Mouse (Mus musculus): ENCODE data around the gene Mdp1.

The Mdp1 gene

DNA sequence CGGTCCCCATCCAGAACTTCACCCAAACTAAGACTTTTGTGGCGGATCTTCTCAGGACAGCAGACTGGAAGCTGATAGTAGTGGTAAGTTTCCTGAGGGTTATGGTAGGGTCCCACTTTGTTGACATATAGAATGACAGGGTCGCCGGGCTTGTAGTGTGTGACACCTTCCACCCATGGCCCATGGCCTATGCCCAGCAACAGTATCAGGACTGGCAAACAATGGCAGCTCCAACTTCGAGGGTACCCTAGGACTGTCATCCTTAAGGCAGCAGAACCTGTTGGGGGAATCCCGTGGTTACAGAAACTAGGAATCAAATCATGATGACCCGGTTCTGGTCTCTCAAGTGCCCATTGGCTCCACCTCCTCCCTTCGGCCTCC is 17.6 kb downstream of the Mdp1 start:
- DNase-seq, result no peak

DNA sequence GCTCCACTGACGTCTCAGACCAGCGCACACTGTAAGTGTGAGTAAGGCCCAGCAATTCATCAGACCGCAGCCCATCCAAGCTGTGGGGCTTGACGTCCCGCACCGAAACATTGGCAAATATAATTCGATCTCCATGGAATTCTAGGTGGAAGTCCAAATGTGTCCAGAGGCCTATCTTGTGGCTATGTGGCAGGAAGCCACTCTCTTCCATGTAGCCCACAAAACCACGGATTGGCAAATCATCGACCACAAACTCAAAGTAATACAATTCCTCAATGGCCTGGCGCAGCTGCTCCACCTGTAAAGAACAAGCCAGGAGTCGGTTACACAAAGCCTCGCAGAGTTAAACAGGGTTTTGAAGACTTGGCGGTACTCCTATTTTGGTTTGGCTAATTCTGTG is 19.0 kb downstream of the Mdp1 start:
- no peak for DNase-seq

DNA sequence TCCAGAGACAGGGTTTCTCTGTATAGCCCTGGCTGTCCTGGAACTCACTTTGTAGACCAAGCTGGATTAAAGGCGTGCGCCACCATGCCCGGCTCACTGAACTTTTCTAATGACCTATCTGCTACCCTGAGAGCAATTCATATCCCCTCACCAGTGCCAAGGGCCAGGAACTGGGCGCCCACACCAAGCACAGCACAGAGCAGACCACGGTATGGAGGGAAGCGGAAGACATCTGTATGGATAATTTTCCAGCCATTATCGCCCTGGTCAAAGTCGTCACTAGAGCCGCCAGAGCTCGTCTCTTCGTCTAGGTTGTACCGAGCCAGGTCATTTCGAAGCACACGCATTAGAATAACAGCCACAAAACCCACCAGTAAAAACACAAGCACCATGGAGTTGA is 19.5 kb downstream of the Mdp1 start:
- no peak for DNase-seq

DNA sequence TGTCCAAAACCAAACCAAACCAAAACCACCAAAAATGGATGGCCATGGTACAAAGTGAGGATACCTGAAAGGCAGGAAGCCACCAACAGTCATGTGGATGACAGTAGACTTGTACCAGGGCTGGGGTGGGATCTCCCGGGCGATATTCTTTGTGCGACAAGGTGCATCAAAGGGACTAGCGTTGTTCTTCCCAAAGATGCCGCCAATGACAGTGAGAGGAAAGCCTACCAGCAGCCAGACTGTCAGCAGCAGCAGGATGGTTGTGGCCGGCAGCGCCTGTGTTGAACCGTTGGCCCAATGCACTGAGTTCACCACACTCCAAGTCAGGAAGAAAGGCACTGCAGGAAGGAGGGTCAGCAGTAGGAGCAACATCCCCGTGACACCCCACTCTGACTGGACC is 22.5 kb downstream of the Mdp1 start, which contains the start of gene Gm49378:
Gene Gm49378 (minus strand): TSS at position 101 of the 400 bp plus-strand sequence.
- DNase-seq, result no peak

DNA sequence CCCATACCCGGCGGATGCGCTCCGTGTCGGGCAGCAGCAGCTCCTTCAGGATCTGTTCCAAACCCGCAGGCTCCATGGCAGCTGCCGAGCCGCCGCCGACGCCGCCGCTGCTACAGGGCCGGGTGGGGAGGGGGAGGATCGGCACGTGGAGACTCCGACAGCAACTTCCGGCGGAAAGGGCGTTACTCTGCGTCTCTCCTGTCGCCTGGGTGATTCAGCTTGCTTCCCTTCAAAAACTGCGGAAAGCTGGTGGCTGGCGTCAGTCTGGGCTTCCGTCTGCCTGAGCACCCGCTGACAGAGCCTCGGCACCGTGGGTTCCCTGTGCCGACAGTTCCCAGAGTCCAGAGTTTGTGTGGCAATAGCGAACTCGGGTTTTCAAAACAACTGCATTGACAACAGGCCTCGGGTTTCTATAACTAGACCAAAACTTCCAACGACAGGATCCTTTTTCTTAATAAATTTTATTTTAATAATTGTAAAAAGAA is 24.7 kb downstream of the Mdp1 start, which contains the start of gene Ipo4:
Gene Ipo4 (minus strand): TSS at position 435 of the 485 bp plus-strand sequence.
- DNase-seq, result peak; percentile 92

DNA sequence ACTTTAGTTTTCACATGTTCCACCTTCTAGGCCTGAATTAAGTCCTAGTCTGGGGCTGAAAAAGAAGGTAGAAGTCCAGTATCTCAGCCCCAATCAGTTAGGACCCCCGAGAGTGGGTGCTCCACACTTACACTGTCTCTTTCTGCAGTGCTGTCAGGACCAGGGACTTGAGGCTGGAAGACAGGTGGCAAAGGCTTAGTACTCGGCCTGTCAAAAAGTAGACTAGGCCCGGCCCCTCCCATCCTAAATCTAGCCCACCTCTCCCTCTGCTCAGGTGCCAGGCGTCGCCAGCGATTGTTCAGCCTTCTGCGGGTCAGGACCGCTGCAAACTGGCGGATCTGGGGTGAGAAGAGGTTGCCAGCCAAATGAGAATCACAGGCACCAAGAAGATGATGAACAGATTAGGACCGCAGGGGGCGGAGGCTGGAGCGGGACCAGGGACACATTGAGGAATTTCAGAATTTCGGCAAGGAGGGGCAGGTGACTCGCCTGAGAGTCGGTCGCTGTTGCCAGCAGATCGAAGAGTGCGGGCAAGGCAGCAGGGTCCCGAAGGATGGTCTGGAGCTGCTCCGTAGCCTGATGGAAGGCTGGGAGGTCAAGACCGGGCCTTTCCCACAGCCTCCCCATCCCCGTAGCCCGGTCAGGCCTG is 25.3 kb downstream of the Mdp1 start:
- DNase-seq, result no peak

DNA sequence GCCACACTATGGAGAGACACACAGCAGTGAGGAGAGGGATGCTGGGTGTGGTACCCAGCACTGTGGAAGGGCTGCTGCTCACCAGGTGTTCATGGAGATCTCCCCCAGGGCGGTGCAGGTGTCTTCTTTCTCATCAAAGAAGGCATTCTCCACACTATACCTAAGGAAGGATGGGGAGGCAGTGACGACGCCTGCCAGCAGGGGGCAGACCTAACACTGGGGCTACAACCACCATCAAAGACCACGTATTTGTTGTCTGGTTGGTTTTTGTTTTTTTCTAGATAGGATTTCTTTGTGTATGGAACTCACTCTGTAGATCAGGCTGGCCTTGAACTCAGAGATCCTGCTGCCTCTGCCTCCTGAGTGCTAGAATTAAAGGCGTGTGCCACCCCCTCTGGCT is 31.0 kb downstream of the Mdp1 start:
- no peak for DNase-seq

DNA sequence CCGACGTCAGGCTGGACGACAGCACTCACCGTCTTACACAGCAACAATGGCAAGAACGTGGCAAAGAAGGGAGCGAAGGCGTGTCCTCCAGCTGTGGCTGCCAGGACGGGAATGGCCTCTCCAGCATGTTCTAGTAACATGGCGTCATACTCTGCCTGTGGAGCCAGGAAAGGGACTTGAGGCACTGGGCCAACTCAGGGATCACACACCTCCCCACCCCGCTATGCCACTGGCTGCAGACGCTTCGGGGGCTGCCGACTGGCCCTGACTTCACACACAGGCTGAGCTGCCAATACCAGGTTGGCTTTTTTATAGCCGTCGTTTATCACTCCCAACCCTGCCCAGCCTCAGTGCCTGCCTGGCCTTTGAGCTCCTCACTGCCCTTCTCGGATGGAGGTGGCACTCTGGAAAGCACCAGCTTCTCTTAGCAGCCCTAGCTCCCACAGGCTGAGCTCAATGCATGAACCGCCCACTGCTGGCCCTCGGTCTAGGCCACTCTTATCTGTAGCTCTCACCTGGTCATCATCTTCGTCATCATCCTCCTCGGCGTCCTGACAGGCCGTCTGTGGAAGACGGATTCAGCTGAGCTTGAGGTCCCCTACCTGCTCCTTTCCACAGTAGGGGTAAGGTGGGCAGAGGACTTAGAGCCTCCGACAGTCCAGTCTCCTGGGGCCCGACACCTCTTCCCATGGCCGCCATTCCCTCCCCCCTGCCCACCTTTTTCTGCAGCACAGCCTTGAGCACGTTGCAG is 32.1 kb downstream of the Mdp1 start:
- no peak for DNase-seq

DNA sequence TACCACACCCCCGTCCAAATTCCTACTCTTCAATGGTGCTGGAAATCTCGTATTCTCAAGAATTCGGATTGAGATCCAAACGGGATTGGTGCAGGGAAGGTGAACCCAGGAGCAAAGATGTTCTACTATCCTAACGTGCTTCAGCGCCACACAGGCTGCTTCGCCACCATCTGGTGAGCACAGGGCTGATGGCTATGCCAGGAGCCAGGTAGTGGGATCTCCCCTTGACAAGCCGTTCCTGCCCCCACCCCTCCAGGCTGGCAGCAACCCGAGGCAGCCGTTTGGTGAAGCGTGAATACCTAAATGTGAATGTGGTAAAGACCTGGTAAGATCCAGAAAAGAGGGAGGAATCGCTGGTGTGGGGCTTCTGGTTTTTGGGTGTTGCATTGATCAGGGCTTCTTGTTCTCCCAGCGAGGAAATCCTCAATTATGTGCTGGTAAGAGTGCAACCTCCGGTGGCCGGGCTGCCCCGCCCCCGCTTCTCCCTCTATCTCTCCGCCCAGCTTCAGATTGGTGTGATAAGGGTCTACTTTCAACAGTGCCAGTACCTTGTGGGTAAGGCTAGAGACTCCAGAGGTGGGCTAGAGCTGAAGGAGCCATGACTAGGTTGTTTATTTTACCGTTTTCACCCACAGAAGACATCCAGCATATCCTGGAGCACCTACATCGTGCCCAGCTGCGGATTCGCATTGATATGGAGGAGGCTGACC is 41.7 kb downstream of the Mdp1 start:
- DNase-seq, result no peak

DNA sequence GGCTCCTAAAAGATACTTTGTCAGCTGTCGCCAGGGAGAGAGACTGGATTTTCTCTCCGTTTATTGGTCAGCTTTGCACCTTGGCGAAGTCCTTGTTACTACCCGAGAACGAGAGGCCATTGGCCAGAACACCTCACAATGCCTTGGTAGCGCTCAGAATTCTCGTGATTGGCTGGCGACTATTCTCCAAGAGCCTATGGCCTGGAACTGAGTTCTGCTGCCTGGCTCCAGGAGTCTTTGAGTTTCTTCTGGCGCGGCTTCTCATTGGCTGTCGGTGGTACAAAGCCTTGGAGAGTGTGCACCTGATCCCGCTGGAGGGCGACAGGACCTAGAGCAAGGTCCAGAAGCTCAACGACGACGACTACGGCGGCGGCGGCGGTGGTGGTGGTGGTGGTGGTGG is 42.5 kb downstream of the Mdp1 start, which contains the start of gene Rec8:
Gene Rec8 (plus strand): TSS at position 216 of the 400 bp plus-strand sequence.
- DNase-seq, result no peak

DNA sequence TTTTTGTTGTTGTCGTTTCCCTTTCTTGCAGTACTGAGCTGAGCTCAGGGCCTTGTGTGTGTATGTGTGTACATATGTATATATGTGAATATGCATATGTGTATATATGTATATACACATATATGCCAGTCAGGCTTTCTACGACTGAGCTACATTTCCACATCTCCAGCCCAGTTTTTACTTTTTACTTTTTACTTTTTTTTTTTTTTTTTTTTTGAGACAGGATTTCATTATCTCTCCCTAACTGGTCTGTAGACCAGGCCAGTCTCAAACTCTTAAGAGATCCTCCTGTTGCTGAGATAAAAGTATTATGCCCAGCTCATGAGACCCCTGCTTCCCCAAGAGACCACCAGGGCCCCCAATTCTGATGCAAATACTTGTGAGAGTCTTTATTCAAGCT is 43.5 kb downstream of the Mdp1 start:
- DNase-seq, result no peak

DNA sequence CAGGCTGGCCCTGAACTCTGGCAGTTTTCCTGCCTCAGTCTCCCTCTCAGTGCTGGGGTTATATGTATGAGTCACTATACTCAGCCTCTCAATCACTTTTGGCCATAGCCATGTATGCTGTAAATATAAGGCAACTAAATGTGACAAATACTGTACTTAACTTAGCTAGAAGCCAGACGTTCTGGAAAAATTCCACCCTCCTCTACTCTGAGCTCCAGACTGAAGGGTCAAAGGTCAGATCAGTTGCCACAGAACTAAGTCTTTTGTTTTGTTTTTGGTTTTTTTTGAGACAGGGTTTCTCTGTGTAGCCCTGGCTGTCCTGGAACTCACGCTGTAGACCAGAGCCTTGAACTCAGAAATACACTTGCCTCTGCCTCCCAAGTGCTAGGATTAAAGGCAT is 44.4 kb downstream of the Mdp1 start:
- DNase-seq, result no peak

DNA sequence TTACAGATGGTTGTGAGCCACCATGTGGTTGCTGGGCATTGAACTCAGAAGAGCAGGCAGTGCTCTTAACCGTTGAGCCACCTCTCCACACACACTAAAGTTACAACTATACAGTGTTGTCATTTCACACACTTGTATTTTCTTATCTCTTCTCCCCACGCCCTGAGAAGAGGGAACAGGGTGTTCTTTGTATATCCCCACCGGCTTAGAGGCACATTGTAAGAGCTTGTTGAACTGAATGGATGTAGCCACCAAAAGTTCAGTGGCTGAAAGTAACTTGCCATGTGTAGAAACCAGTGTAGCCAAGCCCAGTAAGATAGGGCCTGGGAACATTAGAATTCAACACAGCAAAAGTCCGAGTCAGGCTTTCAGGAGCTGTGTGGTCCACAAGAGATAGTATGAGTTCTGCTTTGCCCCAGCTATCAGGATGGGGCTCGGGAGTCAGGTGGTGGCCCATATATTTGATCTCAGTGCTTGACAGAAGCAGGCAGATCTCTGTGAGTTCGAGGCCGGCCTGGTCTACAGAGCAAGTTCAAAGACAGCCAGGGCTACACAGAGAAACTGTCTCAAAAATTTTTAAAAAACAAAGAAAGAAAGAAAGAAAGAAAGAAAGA is 45.6 kb downstream of the Mdp1 start:
- DNase-seq, result no peak

DNA sequence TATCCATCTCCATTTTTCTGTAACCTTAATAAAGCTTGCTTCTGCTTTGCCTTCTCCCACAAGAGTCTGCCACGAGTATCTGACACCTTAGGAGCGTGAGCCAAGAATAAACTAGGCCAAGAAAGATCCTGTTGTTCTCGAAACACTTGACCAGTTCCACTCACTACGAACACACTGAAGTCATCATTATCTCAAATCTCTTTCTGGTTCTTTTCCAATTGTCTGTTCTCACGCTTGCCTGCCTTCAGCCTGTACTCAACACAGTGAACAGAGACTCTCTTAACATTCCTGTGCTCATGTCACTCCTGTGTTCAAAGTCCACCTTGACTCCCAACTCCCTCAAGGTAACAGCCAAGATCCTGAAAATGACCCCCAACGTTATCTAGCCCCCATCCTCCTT is 47.0 kb downstream of the Mdp1 start:
- no peak for DNase-seq

DNA sequence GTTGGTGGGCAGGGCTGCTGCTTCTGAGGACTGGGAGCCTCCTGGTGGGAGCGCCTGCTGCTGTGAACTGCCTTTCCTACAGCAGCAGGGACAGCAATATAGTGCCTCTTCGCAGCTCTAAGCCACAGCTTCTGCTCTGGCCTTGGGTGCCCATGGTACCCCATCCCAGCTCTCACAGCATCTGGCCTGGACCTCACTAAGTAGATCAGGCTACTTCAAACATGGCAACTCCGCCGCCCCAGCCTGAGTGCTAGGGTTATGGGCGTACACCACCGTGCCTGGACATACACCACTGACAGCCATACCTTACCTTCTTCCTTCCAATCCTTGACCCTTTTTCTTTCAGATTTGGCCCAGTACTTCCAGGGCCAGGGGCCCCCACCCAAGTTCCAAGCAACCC is 52.0 kb downstream of the Mdp1 start:
- no peak for DNase-seq
